Mouse (Mus musculus) liver (tissue): ENCODE data around the gene Rrp1b.
"Not testable (repeated sequence)": the region's sequence is repeated elsewhere in the genome, so short reads cannot be mapped to it uniquely, and the experiment has no call there.

Source experiments
- DNase-seq: peaks from one replicate; pipeline ENCODE4 v3.0.0-alpha.2; 2020; ENCODE audit warnings: mixed read lengths

The Rrp1b gene

GRCm38 (mm10) chr17:32034322-32034721 is 1.6 kb upstream of the Rrp1b start:
- DNase-seq: no peak

- peak; percentile 22 for DNase-seq
Observed at GRCm38 (mm10) chr17:32036509-32037438, 874 bp downstream of the Rrp1b start.

GRCm38 (mm10) chr17:32040263-32040662 is 4.4 kb downstream of the Rrp1b start:
- no peak for DNase-seq

DNA sequence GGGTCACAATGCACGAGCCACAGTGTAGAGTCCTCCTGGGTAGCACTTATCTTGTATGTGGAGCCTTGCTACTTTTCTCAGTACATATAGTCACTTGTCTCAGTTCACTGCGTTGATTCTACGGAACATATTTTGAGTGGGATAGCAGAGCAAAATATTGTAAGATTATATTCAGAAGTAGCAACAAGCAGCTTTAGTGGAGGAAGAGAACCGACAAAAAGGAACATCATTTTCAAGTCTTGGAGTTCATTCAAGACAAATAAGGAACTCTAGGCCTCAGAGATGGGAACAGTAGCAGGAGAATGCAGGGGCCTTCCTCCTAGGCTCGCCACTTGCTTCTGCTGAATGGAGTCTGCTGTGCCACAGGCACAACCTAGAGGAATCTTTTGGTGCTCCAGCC is 10.6 kb downstream of the Rrp1b start:
- DNase-seq: no peak

DNA sequence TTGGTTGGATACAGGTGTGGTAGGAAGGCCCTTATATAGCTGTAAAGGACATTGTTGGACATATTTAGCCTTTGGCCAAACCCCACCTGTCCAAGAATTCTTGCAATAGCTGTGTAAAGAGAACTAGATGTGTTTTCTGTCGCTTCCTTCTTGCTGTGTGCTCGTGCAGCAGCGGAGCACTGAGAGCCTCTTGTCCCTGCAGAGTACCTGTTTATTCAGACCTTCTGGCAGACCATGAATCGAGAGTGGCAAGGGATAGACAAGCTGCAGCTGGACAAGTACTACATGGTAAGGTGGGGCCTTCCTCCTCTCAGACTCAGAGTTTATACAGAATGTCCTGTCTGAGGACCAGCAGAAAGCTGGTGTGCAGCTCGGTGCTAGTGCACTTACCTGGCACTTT is 12.5 kb downstream of the Rrp1b start:
- no peak for DNase-seq

GRCm38 (mm10) chr17:32049914-32050313 is 14.0 kb downstream of the Rrp1b start:
- no peak for DNase-seq

DNA sequence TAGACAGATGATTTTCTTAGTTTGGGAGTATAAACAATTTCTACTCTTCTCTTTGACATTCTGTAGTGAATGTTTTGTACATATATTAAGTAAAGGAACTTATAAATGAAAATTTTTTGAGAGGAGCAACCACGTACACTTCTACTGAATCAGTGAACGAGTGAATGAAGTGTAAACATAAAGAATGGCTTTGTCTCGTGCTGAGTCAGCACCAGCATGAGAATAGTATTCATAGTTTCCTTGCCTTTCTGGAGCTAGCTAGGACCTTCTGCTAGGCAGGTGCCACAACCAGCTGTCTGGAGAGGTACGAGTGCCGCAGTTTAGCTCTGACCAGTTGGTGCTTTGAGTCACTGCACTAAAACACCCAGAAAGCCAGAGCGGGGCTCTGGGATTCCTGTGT is 14.7 kb downstream of the Rrp1b start:
- no peak for DNase-seq

- DNase-seq: no peak
Observed at GRCm38 (mm10) chr17:32052237-32053080, 16.6 kb downstream of the Rrp1b start.

DNA sequence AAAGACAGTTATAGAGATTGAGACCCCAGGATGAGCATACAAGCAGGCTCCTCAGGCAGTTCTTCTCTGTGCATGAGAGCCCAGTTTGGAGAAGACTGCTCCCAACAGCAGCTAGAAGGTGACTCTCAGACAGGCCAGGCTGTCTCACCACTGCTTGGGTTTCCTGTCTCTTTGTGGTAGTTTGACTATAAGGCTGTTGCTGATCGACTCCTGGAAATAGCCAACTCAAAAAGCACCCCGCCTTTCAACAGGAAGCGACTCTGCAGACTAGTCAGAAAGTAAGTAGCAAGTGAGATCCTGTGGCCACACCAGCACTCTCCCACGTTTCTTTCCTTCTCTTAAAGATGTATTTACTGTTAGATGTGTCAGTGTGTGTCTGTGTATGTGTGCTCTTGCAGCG is 17.8 kb downstream of the Rrp1b start:
- no peak for DNase-seq

GRCm38 (mm10) chr17:32057843-32058242 is 21.9 kb downstream of the Rrp1b start:
- DNase-seq: no peak

DNA sequence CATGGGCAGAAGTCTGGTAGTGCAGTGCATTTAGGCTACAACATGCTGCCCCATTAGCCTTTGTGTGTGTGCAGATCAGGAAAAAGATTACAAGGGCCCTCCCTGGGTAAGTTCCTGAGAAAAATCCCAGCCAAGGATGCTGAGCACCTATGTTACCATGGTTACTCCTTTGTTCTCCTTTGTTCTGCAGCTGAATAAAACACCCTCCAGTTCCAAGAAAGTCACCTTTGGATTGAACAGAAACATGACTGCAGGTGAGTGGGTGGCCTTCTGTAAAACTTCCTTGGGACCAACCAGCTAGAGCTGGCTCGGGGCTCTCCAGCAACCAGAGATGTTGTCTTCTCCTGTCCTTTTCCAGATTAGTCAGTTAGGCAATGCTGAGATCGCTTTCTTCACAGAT is 23.2 kb downstream of the Rrp1b start:
- DNase-seq: no peak

DNA sequence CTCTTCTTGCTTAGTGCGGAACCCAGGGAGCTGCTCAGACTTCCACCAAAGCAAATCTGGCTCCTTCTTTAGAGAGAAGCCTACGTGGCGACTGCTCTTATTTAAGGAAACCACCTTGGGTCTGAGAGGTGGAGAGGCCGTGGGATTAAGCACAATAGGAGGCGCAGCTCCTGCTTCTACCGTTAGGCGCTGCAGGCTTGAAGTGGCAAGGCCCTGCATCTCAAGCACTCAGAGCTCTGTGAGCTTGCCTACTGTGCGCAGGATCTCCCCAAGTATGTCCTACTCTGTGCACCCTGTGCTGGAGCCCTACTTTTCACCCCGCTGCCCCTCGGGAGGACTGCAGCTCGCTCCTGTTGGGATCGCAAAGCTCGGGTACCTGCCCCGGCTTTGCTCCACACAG is 25.3 kb downstream of the Rrp1b start:
- no peak for DNase-seq

GRCm38 (mm10) chr17:32063654-32064053 is 27.8 kb downstream of the Rrp1b start:
- no peak for DNase-seq

DNA sequence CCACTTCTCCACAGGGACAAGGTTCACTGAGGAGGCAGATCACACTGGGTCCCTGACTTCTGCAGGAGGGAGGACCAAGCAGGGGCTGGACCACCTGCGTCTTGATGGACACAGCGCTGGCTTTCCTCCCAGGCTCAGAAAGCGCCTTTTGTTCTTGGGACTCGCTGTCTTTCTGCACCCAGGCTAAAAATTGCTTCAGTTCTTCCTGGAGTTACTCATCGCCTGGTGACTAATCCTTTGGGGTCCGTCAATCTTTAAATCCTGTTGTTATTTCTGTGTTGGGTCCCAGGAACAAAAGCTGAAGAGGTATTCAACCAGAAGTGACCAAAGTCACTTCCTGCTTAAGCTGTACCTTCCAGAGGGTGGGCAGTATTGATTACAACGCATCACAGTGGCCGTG is 28.9 kb downstream of the Rrp1b start:
- DNase-seq: not testable (repeated sequence)

- DNase-seq: no peak
Observed at GRCm38 (mm10) chr17:32067541-32067940, 31.6 kb downstream of the Rrp1b start.

DNA sequence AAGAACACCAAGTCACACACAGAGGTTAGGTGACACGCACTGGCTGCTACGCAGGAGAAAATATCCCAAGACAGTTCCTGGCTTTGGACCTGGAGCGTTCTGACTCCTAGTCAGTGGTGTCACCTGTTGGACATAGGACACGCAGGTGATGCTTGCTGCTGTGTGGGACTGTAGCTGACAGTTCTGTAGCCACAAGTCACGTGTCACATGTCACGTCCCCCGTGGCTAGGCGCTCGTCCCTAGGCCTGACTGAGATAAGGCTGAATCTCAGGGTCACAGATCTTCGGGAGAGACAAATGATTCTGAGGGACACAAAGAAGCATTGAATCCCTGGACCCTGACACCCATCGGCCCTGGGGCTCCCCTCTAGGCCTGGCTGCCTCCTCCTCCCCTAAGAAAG is 32.5 kb downstream of the Rrp1b start:
- no peak for DNase-seq

DNA sequence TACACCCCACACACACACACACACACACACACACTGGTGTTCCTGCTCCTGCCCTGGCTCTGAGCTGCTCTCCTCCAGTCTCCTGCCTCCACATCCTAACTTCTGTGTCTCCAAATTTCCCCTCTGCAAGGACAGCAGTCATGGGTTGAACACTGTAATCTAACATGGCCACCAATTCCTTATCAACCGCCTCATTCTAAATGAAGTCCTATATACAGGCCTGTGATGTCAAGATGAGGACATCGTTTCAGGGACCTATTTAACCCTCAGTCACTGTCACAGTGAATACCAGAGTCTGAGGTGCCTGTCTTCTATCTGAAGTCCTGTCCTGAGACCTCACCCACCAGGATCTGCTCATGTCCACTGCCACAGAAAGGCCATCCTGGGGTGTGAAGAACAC is 32.9 kb downstream of the Rrp1b start:
- DNase-seq: no peak

DNA sequence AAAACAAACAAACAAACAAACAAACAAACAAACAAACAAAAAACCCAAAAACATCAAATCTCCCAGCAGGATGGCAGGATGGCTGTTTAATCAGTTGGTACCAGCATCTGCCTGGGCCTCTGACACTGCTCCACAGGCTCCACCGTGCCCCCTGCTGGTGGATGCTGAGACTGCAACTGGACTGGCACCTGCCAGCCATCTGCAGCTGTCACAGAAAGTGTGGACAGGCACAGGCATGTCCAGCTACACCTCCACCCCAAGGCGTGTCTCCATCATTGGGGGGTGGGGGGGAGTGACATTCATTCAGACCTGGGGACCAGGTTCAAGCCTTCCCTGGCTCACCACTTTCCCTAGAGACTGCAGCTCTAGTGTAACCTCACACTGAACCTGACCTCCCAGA is 37.5 kb downstream of the Rrp1b start:
- peak; percentile 90 for DNase-seq

DNA sequence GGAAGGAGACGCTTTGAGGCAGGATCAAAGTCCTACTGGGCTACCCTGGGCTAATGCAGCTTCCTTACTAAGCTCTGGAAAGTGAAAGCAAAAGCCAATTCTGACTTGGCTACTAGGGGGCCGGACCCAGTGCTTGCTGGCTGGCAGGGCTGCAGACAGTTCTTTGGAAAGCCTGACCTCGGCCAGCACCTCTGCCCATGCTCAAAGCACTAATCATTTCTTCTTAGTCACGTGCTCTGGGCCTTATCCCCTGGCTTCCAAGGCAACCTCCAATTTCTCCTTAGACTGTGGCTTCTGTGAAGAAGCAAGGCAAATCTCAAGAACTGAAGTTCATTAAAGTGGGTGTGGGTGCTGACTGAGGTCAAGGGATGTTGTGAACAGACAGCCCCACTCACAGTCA is 38.8 kb downstream of the Rrp1b start:
- no peak for DNase-seq

GRCm38 (mm10) chr17:32075164-32075563 is 39.3 kb downstream of the Rrp1b start:
- peak; percentile 68 for DNase-seq

DNA sequence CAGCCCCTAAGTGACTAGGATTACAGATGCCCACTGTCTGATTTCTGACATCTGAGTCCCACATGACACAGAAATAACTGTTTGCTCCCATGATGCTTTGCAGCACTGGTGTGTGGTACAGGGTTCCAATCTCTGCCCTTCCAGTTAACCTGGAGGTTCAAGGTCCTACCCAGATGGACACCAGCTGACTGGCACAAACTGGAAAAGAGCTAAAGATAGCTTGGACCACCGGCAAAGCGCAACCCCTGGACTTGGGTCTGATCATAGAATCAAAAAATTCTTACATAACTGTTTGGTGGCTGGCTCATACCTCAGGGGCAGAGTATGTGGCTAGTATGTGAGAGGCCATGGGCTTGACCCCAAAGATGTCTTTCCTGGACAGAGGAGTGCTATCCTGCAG is 47.5 kb downstream of the Rrp1b start:
- no peak for DNase-seq

DNA sequence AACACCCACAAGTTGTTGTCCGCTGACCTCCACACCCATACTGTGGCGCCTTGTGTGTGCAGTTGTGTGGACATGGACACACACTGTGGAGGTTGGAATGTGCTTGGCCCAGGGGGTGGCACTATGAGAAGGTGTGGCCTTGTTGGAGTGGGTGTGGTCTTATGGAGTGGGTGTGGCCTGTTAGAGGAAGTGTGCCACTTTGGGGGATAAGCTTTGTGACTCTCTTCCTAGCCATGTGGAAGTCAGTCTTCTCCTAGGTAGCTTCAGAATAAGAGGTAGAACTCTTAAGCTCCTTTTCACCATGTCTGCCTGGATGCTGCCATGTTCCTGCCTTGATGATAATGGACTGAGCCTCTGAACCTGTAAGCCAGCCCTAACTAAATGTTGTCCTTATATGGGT is 51.2 kb downstream of the Rrp1b start:
- peak; percentile 74 for DNase-seq

DNA sequence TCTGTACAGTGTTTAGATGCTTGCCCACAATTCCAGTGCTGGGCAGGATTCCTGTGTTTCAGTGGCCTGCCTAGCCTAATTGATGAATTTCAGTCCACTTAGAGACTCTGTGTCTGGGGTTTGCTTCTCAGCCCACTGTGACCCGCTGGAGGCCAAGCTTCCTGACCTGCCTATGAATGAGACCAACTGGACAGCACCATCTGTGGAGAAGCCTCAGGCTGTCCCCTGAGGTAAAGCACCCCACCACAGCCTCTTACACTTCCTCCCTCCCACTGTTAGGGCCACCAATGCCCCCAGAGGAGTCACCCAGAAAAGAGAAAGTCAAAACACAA is 55.1 kb downstream of the Rrp1b start:
- DNase-seq: no peak
